Mouse (Mus musculus): ENCODE measurements around the gene Scube3. TPM values are rescaled to one million over a fixed set of nuclear protein-coding genes. Genes with fewer than 3 reads are reported as not detected.

Scube3 gene
- polyA plus RNA-seq, 1 experiment from 2014 or later = 8.7 TPM

GRCm38 (mm10) chr17:28131156-28131555 lies 10.8 kb upstream of the Scube3 start:
- no peak overlapping the region for H3K4me3 ChIP-seq (replicated peaks)
- peak overlapping the region; percentile 23; the same call in 1 of the 2 replicates for H3K27ac ChIP-seq
- no peak for ATAC-seq (ENCODE audit: insufficient number of reproducible peaks, insufficient read depth, low FRiP score, low TSS enrichment, low read depth)
- no peak overlapping the region for H3K4me2 ChIP-seq
- no peaks in the 10 kb centered on the region for H3K36me3 ChIP-seq
- H3K4me1 ChIP-seq (replicated peaks) = peaks cover 2% of the 10 kb centered on the region
- H3K9me3 ChIP-seq = no peaks in the 10 kb centered on the region
- H3K27me3 ChIP-seq = no peaks in the 10 kb centered on the region; the same call in 1 of the 2 replicates
- H3K9ac ChIP-seq (replicated peaks) = 0 out of 2 replicates have a peak overlapping the region, but pooled peaks have one; percentile 31

GRCm38 (mm10) chr17:28133193-28133592 lies 8.7 kb upstream of the Scube3 start:
- Histone ChIP-seq H3K9me3 (no peaks in the 10 kb centered on the region), H3K4me3 (replicated peaks) (no peak overlapping the region), H3K27me3 (no peaks in the 10 kb centered on the region; the same call in 1 of the 2 replicates), H3K27ac (no peak overlapping the region), H3K4me1 (replicated peaks) (peaks cover 6% of the 10 kb centered on the region), H3K4me2 (no peak overlapping the region), H3K9ac (replicated peaks) (no peak overlapping the region), H3K36me3 (no peaks in the 10 kb centered on the region)
- no peak for ATAC-seq (ENCODE audit: insufficient number of reproducible peaks, insufficient read depth, low FRiP score, low TSS enrichment, low read depth)
- 8% methylated on average over 14 of the region's 14 CpGs for WGBS

- no peak overlapping the region for H3K4me3 ChIP-seq (replicated peaks)
- no peak overlapping the region for H3K27ac ChIP-seq
- no peaks in the 10 kb centered on the region for H3K36me3 ChIP-seq
- WGBS = 45% methylated on average over 3 of the region's 3 CpGs
- no peak for ATAC-seq (ENCODE audit: insufficient number of reproducible peaks, insufficient read depth, low FRiP score, low TSS enrichment, low read depth)
- H3K9me3 ChIP-seq = no peaks in the 10 kb centered on the region
- no peak overlapping the region for H3K4me2 ChIP-seq
- peaks cover 20% of the 10 kb centered on the region for H3K4me1 ChIP-seq (replicated peaks)
- H3K27me3 ChIP-seq = peaks cover 12% of the 10 kb centered on the region
- H3K9ac ChIP-seq (replicated peaks) = no peak overlapping the region
These were observed 6.4 kb upstream of the Scube3 start for GRCm38 (mm10) chr17:28135496-28135895.

GRCm38 (mm10) chr17:28136266-28136665 lies 5.7 kb upstream of the Scube3 start:
- Histone ChIP-seq H3K9ac (replicated peaks) (no peak overlapping the region), H3K9me3 (no peaks in the 10 kb centered on the region), H3K27me3 (peaks cover 16% of the 10 kb centered on the region), H3K4me3 (replicated peaks) (no peak overlapping the region), H3K27ac (peak overlapping the region; percentile 12; the same call in 1 of the 2 replicates), H3K4me2 (no peak overlapping the region), H3K4me1 (replicated peaks) (peaks cover 28% of the 10 kb centered on the region), H3K36me3 (no peaks in the 10 kb centered on the region)
- WGBS = 31% methylated on average over 5 of the region's 5 CpGs
- no peak for ATAC-seq (ENCODE audit: insufficient number of reproducible peaks, insufficient read depth, low FRiP score, low TSS enrichment, low read depth)

- ATAC-seq (ENCODE audit: insufficient number of reproducible peaks, insufficient read depth, low FRiP score, low TSS enrichment, low read depth) = no peak
- Histone ChIP-seq H3K4me2 (no peak overlapping the region), H3K4me1 (replicated peaks) (peaks cover 37% of the 10 kb centered on the region), H3K9me3 (no peaks in the 10 kb centered on the region), H3K9ac (replicated peaks) (no peak overlapping the region), H3K27ac (no peak overlapping the region), H3K27me3 (peaks cover 22% of the 10 kb centered on the region), H3K36me3 (no peaks in the 10 kb centered on the region), H3K4me3 (replicated peaks) (no peak overlapping the region)
- WGBS = 81% methylated on average over 8 of the region's 8 CpGs
These were observed 3.9 kb upstream of the Scube3 start for GRCm38 (mm10) chr17:28138013-28138412.

GRCm38 (mm10) chr17:28138685-28139084 lies 3.3 kb upstream of the Scube3 start:
- no peak overlapping the region for H3K4me3 ChIP-seq (replicated peaks)
- H3K36me3 ChIP-seq = no peaks in the 10 kb centered on the region
- peaks cover 43% of the 10 kb centered on the region for H3K4me1 ChIP-seq (replicated peaks)
- no peaks in the 10 kb centered on the region for H3K9me3 ChIP-seq
- H3K27ac ChIP-seq = no peak overlapping the region
- H3K4me2 ChIP-seq = no peak overlapping the region
- ATAC-seq (ENCODE audit: insufficient number of reproducible peaks, insufficient read depth, low FRiP score, low TSS enrichment, low read depth) = no peak
- H3K27me3 ChIP-seq = peaks cover 22% of the 10 kb centered on the region
- 58% methylated on average over 9 of the region's 9 CpGs for WGBS
- no peak overlapping the region for H3K9ac ChIP-seq (replicated peaks)

GRCm38 (mm10) chr17:28140431-28141204 lies 1.3 kb upstream of the Scube3 start:
- Histone ChIP-seq H3K9ac (replicated peaks) (peak overlapping the region; percentile 91; the same call in 1 of the 2 replicates), H3K4me1 (replicated peaks) (peaks cover 63% of the 10 kb centered on the region), H3K27me3 (peaks cover 35% of the 10 kb centered on the region; the same call in 1 of the 2 replicates), H3K4me3 (replicated peaks) (peak overlapping the region; percentile 83), H3K27ac (peak overlapping the region; percentile 96), H3K36me3 (no peaks in the 10 kb centered on the region), H3K9me3 (no peaks in the 10 kb centered on the region), H3K4me2 (peak overlapping the region; percentile 89)
- WGBS = 16% methylated on average over 13 of the region's 13 CpGs
- no peak for ATAC-seq (ENCODE audit: insufficient number of reproducible peaks, insufficient read depth, low FRiP score, low TSS enrichment, low read depth)

- Histone ChIP-seq H3K27me3 (peaks cover 35% of the 10 kb centered on the region; the same call in 1 of the 2 replicates), H3K4me1 (replicated peaks) (peaks cover 66% of the 10 kb centered on the region), H3K4me2 (peak overlapping the region; percentile 89), H3K9me3 (no peaks in the 10 kb centered on the region), H3K27ac (peak overlapping the region; percentile 96), H3K9ac (replicated peaks) (peak overlapping the region; percentile 91), H3K36me3 (no peaks in the 10 kb centered on the region), H3K4me3 (replicated peaks) (peak overlapping the region; percentile 83)
- ATAC-seq (ENCODE audit: insufficient number of reproducible peaks, insufficient read depth, low FRiP score, low TSS enrichment, low read depth) = no peak
- 3% methylated on average over 15 of the region's 15 CpGs for WGBS
These were observed 713 bp upstream of the Scube3 start for GRCm38 (mm10) chr17:28141205-28141650.

- Histone ChIP-seq H3K27ac (peak overlapping the region; percentile 96), H3K4me2 (peak overlapping the region; percentile 89), H3K4me1 (replicated peaks) (peaks cover 80% of the 10 kb centered on the region), H3K9ac (replicated peaks) (peak overlapping the region; percentile 91), H3K4me3 (replicated peaks) (peak overlapping the region; percentile 83), H3K9me3 (no peaks in the 10 kb centered on the region), H3K36me3 (no peaks in the 10 kb centered on the region), H3K27me3 (peaks cover 35% of the 10 kb centered on the region)
- under 1% methylated on average over 33 of the region's 33 CpGs for WGBS
- no peak for ATAC-seq (ENCODE audit: insufficient number of reproducible peaks, insufficient read depth, low FRiP score, low TSS enrichment, low read depth)
These were observed 1.0 kb downstream of the Scube3 start for GRCm38 (mm10) chr17:28142700-28143610.

- WGBS = under 1% methylated on average over 9 of the region's 9 CpGs
- H3K27ac ChIP-seq = peak overlapping the region; percentile 96; the same call in 1 of the 2 replicates
These were observed 1.8 kb downstream of the Scube3 start for GRCm38 (mm10) chr17:28143751-28144150.

GRCm38 (mm10) chr17:28144241-28144640 lies 2.3 kb downstream of the Scube3 start:
- H3K9ac ChIP-seq (replicated peaks) = peak overlapping the region; percentile 50; the same call in 1 of the 2 replicates
- no peaks in the 10 kb centered on the region for H3K9me3 ChIP-seq
- 0 out of 2 replicates have a peak overlapping the region, but pooled peaks have one; percentile 14 for H3K27ac ChIP-seq
- H3K4me2 ChIP-seq = peak overlapping the region; percentile 89
- no peak for ATAC-seq (ENCODE audit: insufficient number of reproducible peaks, insufficient read depth, low FRiP score, low TSS enrichment, low read depth)
- 8% methylated on average over 6 of the region's 6 CpGs for WGBS
- H3K4me1 ChIP-seq (replicated peaks) = peaks cover 84% of the 10 kb centered on the region
- peak overlapping the region; percentile 83 for H3K4me3 ChIP-seq (replicated peaks)
- no peaks in the 10 kb centered on the region for H3K36me3 ChIP-seq
- H3K27me3 ChIP-seq = peaks cover 31% of the 10 kb centered on the region

More at GRCm38 (mm10) chr17:28143751-28144150, 1.8 kb downstream of the Scube3 start:
- no peak for ATAC-seq (ENCODE audit: insufficient number of reproducible peaks, insufficient read depth, low FRiP score, low TSS enrichment, low read depth)
- peak overlapping the region; percentile 89 for H3K4me2 ChIP-seq
- H3K36me3 ChIP-seq = no peaks in the 10 kb centered on the region
- no peaks in the 10 kb centered on the region for H3K9me3 ChIP-seq
- H3K27me3 ChIP-seq = peaks cover 35% of the 10 kb centered on the region
- H3K4me1 ChIP-seq (replicated peaks) = peaks cover 81% of the 10 kb centered on the region
- H3K9ac ChIP-seq (replicated peaks) = peak overlapping the region; percentile 50; the same call in 1 of the 2 replicates
- peak overlapping the region; percentile 83 for H3K4me3 ChIP-seq (replicated peaks)

Data from limb, embryonic 12.5 days (tissue).